Mouse (Mus musculus) WW6 (cell line): Measurements from ENCODE around the gene BC025920.
A peak's percentile ranks its signal among the peaks of the same experiment; 100 is the strongest.

ENCODE experiments used
- DNase-seq: peaks from one replicate; pipeline ENCODE4 v3.0.0-alpha.2; 2013; ENCODE audit warnings: low read depth, low spot score

The BC025920 gene

GRCm38 (mm10) chr10:81574081-81575056 is 31.7 kb upstream of the BC025920 start, which contains the start of gene Tle2:
TSS of gene Tle2 (plus strand) at chr10:81574561.
- DNase-seq = no peak

GRCm38 (mm10) chr10:81575208-81575631 is 30.9 kb upstream of the BC025920 start:
- DNase-seq = no peak

- no peak for DNase-seq
These were observed 30.4 kb upstream of the BC025920 start for GRCm38 (mm10) chr10:81575695-81576094.

GRCm38 (mm10) chr10:81579967-81580366 is 26.1 kb upstream of the BC025920 start:
- DNase-seq = no peak

- no peak for DNase-seq
These were observed 25.5 kb upstream of the BC025920 start for GRCm38 (mm10) chr10:81580441-81581070.

- DNase-seq = no peak
These were observed 22.7 kb upstream of the BC025920 start for GRCm38 (mm10) chr10:81583347-81583746.

GRCm38 (mm10) chr10:81588739-81589138 is 17.3 kb upstream of the BC025920 start:
- no peak for DNase-seq

- DNase-seq = no peak
These were observed 14.2 kb upstream of the BC025920 start for GRCm38 (mm10) chr10:81591846-81592245.

GRCm38 (mm10) chr10:81592631-81593030 is 13.4 kb upstream of the BC025920 start:
- no peak for DNase-seq

GRCm38 (mm10) chr10:81593223-81593622 is 12.8 kb upstream of the BC025920 start:
- DNase-seq = no peak

GRCm38 (mm10) chr10:81593935-81594334 is 12.1 kb upstream of the BC025920 start:
- DNase-seq = no peak

GRCm38 (mm10) chr10:81595599-81595998 is 10.5 kb upstream of the BC025920 start:
- no peak for DNase-seq

- DNase-seq = no peak
These were observed 9.5 kb upstream of the BC025920 start for GRCm38 (mm10) chr10:81596611-81597010.

- no peak for DNase-seq
These were observed 8.7 kb upstream of the BC025920 start for GRCm38 (mm10) chr10:81597137-81597950.

GRCm38 (mm10) chr10:81598342-81598741 is 7.7 kb upstream of the BC025920 start:
- no peak for DNase-seq

GRCm38 (mm10) chr10:81598871-81599270 is 7.2 kb upstream of the BC025920 start:
- no peak for DNase-seq

GRCm38 (mm10) chr10:81599630-81600029 is 6.4 kb upstream of the BC025920 start:
- no peak for DNase-seq

- no peak for DNase-seq
These were observed 6.0 kb upstream of the BC025920 start for GRCm38 (mm10) chr10:81600096-81600495.

GRCm38 (mm10) chr10:81600738-81601203 is 5.3 kb upstream of the BC025920 start, which contains the start of gene Tle6:
TSS of gene Tle6 (minus strand) at chr10:81601073.
- DNase-seq = peak; percentile 97

GRCm38 (mm10) chr10:81601396-81601905 is 4.6 kb upstream of the BC025920 start:
- DNase-seq = no peak

- no peak for DNase-seq
These were observed 3.3 kb upstream of the BC025920 start for GRCm38 (mm10) chr10:81602741-81603151.
